In genomic region chr8:121200979-121201378, GRCm38 (mm10) we compare ENCODE assay signal across 10 mouse cellular contexts.
DNase-seq lines count a peak whose midpoint lies in the region; ATAC-seq and TF ChIP-seq lines count a peak whose summit lies in the region.
"Had no signal": no experiment of that assay in that cellular context is flagged by ENCODE, and none has a peak within 500 bp of the region (broad histone marks: within the 10 kb centered on the region; RNA-seq: fewer than 3 reads in every experiment).

No protein-coding gene starts in this region.

- ATAC-seq in embryonic facial prominence, embryonic 11.5 days (replicated peaks; ENCODE audit: insufficient number of reproducible peaks, low FRiP score, low TSS enrichment, low read depth): no peak
- ATAC-seq in liver, postnatal 0 days: peak; percentile 38; the same call in 1 of the 2 replicates
- ATAC-seq: hindbrain, postnatal 0 days had no signal

- no peak for TF ChIP-seq CTCF in liver, postnatal 0 days (IDR thresholded peaks at IDR 0.05; ENCODE audit: low read depth)

- no peaks in the 10 kb centered on the region for H3K27me3 ChIP-seq in embryonic facial prominence, embryonic 11.5 days (ENCODE audit: control insufficient read depth, insufficient read depth, low read length)
- 0 out of 2 replicates have a peak, but pooled peaks cover 3% of the 10 kb centered on the region for H3K27me3 ChIP-seq in liver, postnatal 0 days (ENCODE audit: insufficient read depth, low read length)

- no peak overlapping the region for H3K4me3 ChIP-seq in embryonic facial prominence, embryonic 11.5 days (ENCODE audit: low read depth, low read length)
- H3K4me3 ChIP-seq in liver, postnatal 0 days (ENCODE audit: low read depth, low read length): no peak overlapping the region

- H3K4me1 ChIP-seq in embryonic facial prominence, embryonic 11.5 days (ENCODE audit: control insufficient read depth, insufficient read depth, low read length): no peaks in the 10 kb centered on the region
- H3K4me1 ChIP-seq in liver, postnatal 0 days (ENCODE audit: insufficient read depth): no peaks in the 10 kb centered on the region

- H3K27ac ChIP-seq in embryonic facial prominence, embryonic 11.5 days (replicated peaks; ENCODE audit: low read depth, low read length): 0 out of 2 replicates have a peak overlapping the region, but pooled peaks have one; percentile 20
- no peak overlapping the region for H3K27ac ChIP-seq in liver, postnatal 0 days (ENCODE audit: low read depth)
- H3K27ac ChIP-seq: hindbrain, postnatal 0 days had no signal

- no peak overlapping the region for H3K4me2 ChIP-seq in embryonic facial prominence, embryonic 11.5 days (ENCODE audit: low read depth, low read length)
- H3K4me2 ChIP-seq in liver, postnatal 0 days (ENCODE audit: low read depth, low read length): no peak overlapping the region

- no peaks in the 10 kb centered on the region for H3K9me3 ChIP-seq in embryonic facial prominence, embryonic 11.5 days (replicated peaks; ENCODE audit: control insufficient read depth, low read length)
- H3K9me3 ChIP-seq in liver, postnatal 0 days (ENCODE audit: low read length): no peaks in the 10 kb centered on the region

- DNase-seq in embryo, embryonic 10 days (ENCODE audit: low spot score): peak; percentile 56
- DNase-seq in embryo, embryonic 9.5 days (ENCODE audit: extremely low spot score): no peak
- no peak for DNase-seq in embryonic facial prominence, embryonic 11.5 days (ENCODE audit: low spot score)
- DNase-seq in kidney, adult 8-10 months: peak; percentile 33 to 45
- no peak for DNase-seq in liver, postnatal 0 days
- DNase-seq in thymus, postnatal 10 days (ENCODE audit: low spot score in 2 of 2): no peak
- no peak for DNase-seq in frontal cortex, postnatal 25 days (ENCODE audit: low spot score in 2 of 2)
- no peak for DNase-seq in right cerebral cortex, postnatal 36 days (ENCODE audit: low spot score in 2 of 2)
- DNase-seq: midbrain, embryonic 14.5 days had no signal

- TF ChIP-seq EP300 in liver, postnatal 0 days (IDR thresholded peaks at IDR 0.05; ENCODE audit: low read depth): peak; percentile 30; the same call in 1 of the 2 replicates

- H3K36me3 ChIP-seq in embryonic facial prominence, embryonic 11.5 days (replicated peaks; ENCODE audit: control insufficient read depth, insufficient read depth, low read depth, low read length): no peaks in the 10 kb centered on the region
- H3K36me3 ChIP-seq in liver, postnatal 0 days (replicated peaks; ENCODE audit: insufficient read depth, low read length): no peaks in the 10 kb centered on the region

- H3K9ac ChIP-seq in embryonic facial prominence, embryonic 11.5 days (replicated peaks; ENCODE audit: low read length): no peak overlapping the region
- H3K9ac ChIP-seq in liver, postnatal 0 days (replicated peaks): no peak overlapping the region

- WGBS in embryonic facial prominence, embryonic 11.5 days: 46% methylated on average over 3 of the region's 3 CpGs
- 35% methylated on average over 3 of the region's 3 CpGs for WGBS in liver, postnatal 0 days (ENCODE audit: insufficient replicate concordance)

Comparison
In these comparisons a context has a peak if more than half of its experiments do, and no peak if none do; other contexts are left out.
1. DNase-seq: peak in embryo, embryonic 10 days (single experiment) and kidney, adult 8-10 months (2 of 2); none in embryo, embryonic 9.5 days (single experiment), embryonic facial prominence, embryonic 11.5 days (single experiment), liver, postnatal 0 days (single experiment), thymus, postnatal 10 days (0 of 2), frontal cortex, postnatal 25 days (0 of 2) and right cerebral cortex, postnatal 36 days (0 of 2).